Mouse (Mus musculus): ENCODE measurements around the gene Vmn2r65.

Vmn2r65 gene

GRCm38 (mm10) chr7:84964015-84964414 is at the start of gene Vmn2r65:
Gene Vmn2r65, minus strand, starts transcription at chr7:84964115.
- CTCF ChIA-PET = no interaction called here

GRCm38 (mm10) chr7:85012168-85012567 is 48.3 kb upstream of the Vmn2r65 start, which contains the start of gene Vmn2r66:
Gene Vmn2r66, minus strand, starts transcription at chr7:85012268.
- CTCF ChIA-PET = no interaction called here

- CTCF ChIA-PET = no interaction called here
These were observed 32.8 kb upstream of the Vmn2r65 start for GRCm38 (mm10) chr7:84996694-84997093.
